Mouse (Mus musculus): Measurements from ENCODE around the gene Gadd45b. TPM values are rescaled to one million over a fixed set of nuclear protein-coding genes. Genes with fewer than 3 reads are reported as not detected.

Gadd45b gene
- total and polyA plus RNA-seq, 3 experiments = 10.1 to 13.3 TPM; not detected in 1

DNA sequence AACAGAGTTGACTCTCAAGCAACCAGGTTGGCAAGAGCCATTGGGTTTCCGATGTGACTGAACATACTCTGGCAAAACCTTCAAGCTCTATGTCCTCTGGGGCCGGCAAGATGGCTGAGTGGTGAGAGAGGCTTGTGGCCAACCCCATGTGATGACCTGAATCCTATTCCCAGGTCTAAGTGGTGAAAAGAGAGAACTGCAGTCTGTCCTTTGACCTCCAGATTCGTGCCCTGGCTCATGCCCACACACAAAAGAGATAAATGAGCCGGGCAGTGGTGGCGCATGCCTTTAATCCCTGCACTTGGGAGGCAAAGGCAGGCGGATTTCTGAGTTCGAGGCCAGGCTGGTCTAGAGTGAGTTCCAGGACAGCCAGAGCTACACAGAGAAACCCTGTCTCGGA lies 40.3 kb downstream of the Gadd45b start:
- Histone ChIP-seq H3K79me2 (ENCODE audit: control insufficient read depth, insufficient read depth, low read length, poor library complexity) (no peaks in the 10 kb centered on the region), H3K9ac (ENCODE audit: control insufficient read depth, low read depth, low read length, poor library complexity, severe bottlenecking) (no peak overlapping the region), H3K36me3 (ENCODE audit: control insufficient read depth in 1 of 2, insufficient read depth in 2 of 2, low read length in 2 of 2) (no peaks in the 10 kb centered on the region), H3K9me3 (replicated peaks; ENCODE audit: insufficient read depth, low read length) (no peaks in the 10 kb centered on the region), H3K27me3 (ENCODE audit: control insufficient read depth in 1 of 2, insufficient read depth in 2 of 2, low read length in 2 of 2) (no peaks in the 10 kb centered on the region), H3K27ac (ENCODE audit: control insufficient read depth, low read depth, low read length) (no peak overlapping the region), H3K4me3 (ENCODE audit: control insufficient read depth in 1 of 2, insufficient read depth in 1 of 2, low read depth in 2 of 2, low read length in 2 of 2) (no peak overlapping the region), H3K4me1 (ENCODE audit: control insufficient read depth in 1 of 2, insufficient read depth in 2 of 2, low read length in 2 of 2) (no peaks in the 10 kb centered on the region)
- no peak for DNase-seq (ENCODE audit: low read depth, low spot score)
- TF ChIP-seq ZNF384 (IDR thresholded peaks at IDR 0.05; ENCODE audit: low read depth, low read length) (no peak), ELF1 (IDR thresholded peaks at IDR 0.05; ENCODE audit: low read depth, low read length) (no peak), TCF12 (IDR thresholded peaks at IDR 0.05; ENCODE audit: low read depth, low read length) (no peak), MAZ (IDR thresholded peaks at IDR 0.05; ENCODE audit: low read depth, low read length) (no peak)

DNA sequence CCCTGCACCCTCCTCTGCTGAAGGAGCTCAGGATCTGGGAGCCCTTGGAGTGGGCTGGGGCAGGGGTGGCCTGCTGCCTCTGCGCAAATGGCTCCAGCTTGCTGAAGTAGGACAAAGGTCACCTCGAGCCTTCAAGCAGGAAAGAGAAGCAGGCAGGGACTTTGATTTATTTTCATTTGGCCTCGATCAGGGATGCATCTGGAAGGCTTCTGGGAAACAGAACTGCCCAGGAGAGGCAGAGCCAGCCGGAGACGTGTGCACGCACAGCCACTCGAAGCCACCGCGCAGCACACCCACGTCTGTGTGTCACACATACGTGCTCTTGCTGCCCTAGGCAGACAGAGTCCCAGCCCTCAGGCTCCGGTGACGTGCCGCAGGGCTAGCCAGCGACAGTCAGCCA lies 41.7 kb downstream of the Gadd45b start:
- no peaks in the 10 kb centered on the region for H3K9me3 ChIP-seq (replicated peaks; ENCODE audit: insufficient read depth, low read length)
- no peak overlapping the region for H3K4me3 ChIP-seq (ENCODE audit: control insufficient read depth in 1 of 2, insufficient read depth in 1 of 2, low read depth in 2 of 2, low read length in 2 of 2)
- no peak overlapping the region for H3K27ac ChIP-seq (ENCODE audit: control insufficient read depth, low read depth, low read length)
- no peaks in the 10 kb centered on the region for H3K27me3 ChIP-seq (ENCODE audit: control insufficient read depth in 1 of 2, insufficient read depth in 2 of 2, low read length in 2 of 2)
- H3K79me2 ChIP-seq (ENCODE audit: control insufficient read depth, insufficient read depth, low read length, poor library complexity) = no peaks in the 10 kb centered on the region
- H3K9ac ChIP-seq (ENCODE audit: control insufficient read depth, low read depth, low read length, poor library complexity, severe bottlenecking) = no peak overlapping the region
- H3K4me1 ChIP-seq (ENCODE audit: control insufficient read depth in 1 of 2, insufficient read depth in 2 of 2, low read length in 2 of 2) = no peaks in the 10 kb centered on the region
- TF ChIP-seq USF2 (IDR thresholded peaks at IDR 0.05; ENCODE audit: borderline replicate concordance in 1 of 2, insufficient read depth in 1 of 2, low read depth in 1 of 2, low read length in 2 of 2) (no peak), HCFC1 (IDR thresholded peaks at IDR 0.05; ENCODE audit: low read depth, low read length) (no peak), ZKSCAN1 (IDR thresholded peaks at IDR 0.05; ENCODE audit: low read depth, low read length) (no peak), MAZ (IDR thresholded peaks at IDR 0.05; ENCODE audit: low read depth, low read length) (no peak), CTCF (IDR thresholded peaks at IDR 0.05 in 2 of 3, conservative IDR thresholded peaks at IDR 0.05 in 1 of 3; ENCODE audit: control insufficient read depth in 1 of 3, insufficient read depth in 1 of 3, low read depth in 2 of 3, low read length in 3 of 3, poor library complexity in 1 of 3, severe bottlenecking in 1 of 3) (no peak), POLR2A (IDR thresholded peaks at IDR 0.05; ENCODE audit: control insufficient read depth in 1 of 2, insufficient read depth in 1 of 2, low read depth in 1 of 2, low read length in 2 of 2, poor library complexity in 1 of 2) (no peak), ZC3H11A (IDR thresholded peaks at IDR 0.05; ENCODE audit: low read depth, low read length) (no peak), BHLHE40 (IDR thresholded peaks at IDR 0.05; ENCODE audit: borderline replicate concordance, low read depth, low read length) (no peak), MYC (IDR thresholded peaks at IDR 0.05; ENCODE audit: low read depth, low read length) (no peak), E2F4 (IDR thresholded peaks at IDR 0.05; ENCODE audit: borderline replicate concordance, low read depth, low read length) (no peak), CHD2 (IDR thresholded peaks at IDR 0.05; ENCODE audit: low read length) (no peak), SMC3 (IDR thresholded peaks at IDR 0.05; ENCODE audit: low read depth, low read length) (no peak), SIN3A (IDR thresholded peaks at IDR 0.05; ENCODE audit: low read length) (no peak), RCOR1 (IDR thresholded peaks at IDR 0.05; ENCODE audit: low read depth, low read length) (no peak), NRF1 (IDR thresholded peaks at IDR 0.05; ENCODE audit: insufficient read depth, low read depth, low read length, poor library complexity, severe bottlenecking) (no peak)
- no peaks in the 10 kb centered on the region for H3K36me3 ChIP-seq (ENCODE audit: control insufficient read depth in 1 of 2, insufficient read depth in 2 of 2, low read length in 2 of 2)
- no peak for DNase-seq (ENCODE audit: low read depth, low spot score)
